Mouse (Mus musculus): ENCODE measurements at regions not wholly inside any gene's neighbourhood (a gene's known extent, or its start where the extent isn't known, plus 50 kb on each side); places are given as distances from the start of the nearest gene placed in this dataset.

DNA sequence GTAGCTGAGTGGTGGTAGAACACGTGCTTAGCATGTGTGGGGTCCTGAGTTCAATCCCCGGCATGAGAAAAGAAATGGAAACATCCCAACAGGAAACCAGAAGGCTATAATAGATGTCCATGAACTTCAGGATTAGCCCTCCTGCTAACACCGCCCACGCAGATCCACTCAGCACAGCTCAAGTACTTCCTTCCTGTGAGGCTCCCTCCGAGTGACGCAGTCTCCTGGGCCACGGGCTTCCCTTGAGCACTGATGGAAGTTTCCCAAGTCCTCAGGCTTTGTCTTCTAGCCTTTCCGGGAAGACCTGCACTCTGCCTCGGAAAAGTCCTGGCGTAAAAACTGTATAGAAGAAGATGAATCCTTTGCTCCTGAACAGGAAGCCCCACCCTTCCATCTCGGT, 158.5 kb upstream of the Lpp start:
- TF ChIP-seq CTCF (IDR thresholded peaks at IDR 0.05; ENCODE audit: borderline replicate concordance, insufficient read depth, low read length), result no peak
- no peak for TF ChIP-seq POLR2A (IDR thresholded peaks at IDR 0.05; ENCODE audit: low read depth, low read length)

Measured in embryonic fibroblast, embryonic 13.5 days (primary cell).